Mouse (Mus musculus) limb, embryonic 14.5 days (tissue): Measurements from ENCODE around the gene Krt9. TPM values are rescaled to one million over a fixed set of nuclear protein-coding genes. Genes with fewer than 3 reads are reported as not detected.

Experiments used
- ATAC-seq: fragments of 200-750 bp; cut with Nextera tagmentation; 2 replicates; pipeline ENCODE4 v1.8.0; 2017; ENCODE audit warnings: low read depth, moderate number of reproducible peaks, moderate TSS enrichment; ENCODE audit not compliant: low FRiP score
- DNase-seq: peaks from one replicate; pipeline ENCODE4 v3.0.0-alpha.2; 2015; ENCODE audit warnings: low spot score
- H3K27ac ChIP-seq: fragments of 300-500 bp; sonication (generic); replicated peaks from 2 replicates; pipeline ENCODE4 v1.5.1; 2014; ENCODE audit warnings: low read depth, mild to moderate bottlenecking, low read length, moderate library complexity, mixed read lengths
- H3K27me3 ChIP-seq: fragments of 300-500 bp; sonication (generic); 2 replicates; pipeline ENCODE4 v1.6.1; 2014; ENCODE audit warnings: low read length, mixed read lengths; ENCODE audit not compliant: control insufficient read depth, insufficient read depth
- H3K36me3 ChIP-seq: fragments of 300-500 bp; sonication (generic); 2 replicates; pipeline ENCODE4 v1.6.1; 2014; ENCODE audit warnings: mild to moderate bottlenecking, low read length, moderate library complexity, mixed read lengths; ENCODE audit not compliant: control insufficient read depth, insufficient read depth
- H3K4me1 ChIP-seq: fragments of 300-500 bp; sonication (generic); 2 replicates; pipeline ENCODE4 v1.6.1; 2014; ENCODE audit warnings: antibody characterized with exemption, low read length, mixed read lengths; ENCODE audit not compliant: control insufficient read depth, insufficient read depth
- H3K4me2 ChIP-seq: fragments of 300-500 bp; sonication (generic); replicated peaks from 2 replicates; pipeline ENCODE4 v1.6.1; 2014; ENCODE audit warnings: low read depth, mild to moderate bottlenecking, low read length, moderate library complexity; ENCODE audit not compliant: severe bottlenecking
- H3K4me3 ChIP-seq: fragments of 300-500 bp; sonication (generic); replicated peaks from 2 replicates; pipeline ENCODE4 v1.5.1; 2014; ENCODE audit warnings: low read length
- H3K9ac ChIP-seq: fragments of 300-500 bp; sonication (generic); 2 replicates; pipeline ENCODE4 v1.6.1; 2014; ENCODE audit warnings: mild to moderate bottlenecking, low read depth, low read length, moderate library complexity; ENCODE audit not compliant: severe bottlenecking
- H3K9me3 ChIP-seq: fragments of 300-500 bp; sonication (generic); 2 replicates; pipeline ENCODE4 v1.6.1; 2016; ENCODE audit warnings: low read length; ENCODE audit not compliant: control insufficient read depth
- POLR2A ChIP-seq: fragments of 200-500 bp; IDR thresholded peaks from 2 replicates; pipeline ENCODE4 v1.8.0; 2012; ENCODE audit warnings: inconsistent platforms, mild to moderate bottlenecking, moderate library complexity, borderline replicate concordance; ENCODE audit not compliant: insufficient read depth, insufficient read length; ENCODE audit errors: extremely low read depth
- WGBS: fragments of 180-500 bp; shearing (Covaris S2); extraction: QIAGEN DNeasy Blood & Tissue Kit; methylation state at CpG from one replicate; pipeline ENCODE4 v1.1.7; 2014; 5-methylcytosine and 5-hydroxymethylcytosine counted together
- polyA plus RNA-seq, 2 experiments: library from polyadenylated mRNA; depleted of rRNA in 1 of 2; stranded (reverse) in 1 of 2; unstranded in 1 of 2; fragments of >200 nt; fragmentation: Nextera tagmentation in 1 of 2; extraction: Ambion mirVana in 1 of 2; gene quantifications; 2 replicates each; pipeline versions ENCODE4 v1.2.1 to v1.2.3; 2012 to 2014

Krt9 gene
- polyA plus RNA-seq, 2 experiments: 0.39 TPM; not detected in 1

DNA sequence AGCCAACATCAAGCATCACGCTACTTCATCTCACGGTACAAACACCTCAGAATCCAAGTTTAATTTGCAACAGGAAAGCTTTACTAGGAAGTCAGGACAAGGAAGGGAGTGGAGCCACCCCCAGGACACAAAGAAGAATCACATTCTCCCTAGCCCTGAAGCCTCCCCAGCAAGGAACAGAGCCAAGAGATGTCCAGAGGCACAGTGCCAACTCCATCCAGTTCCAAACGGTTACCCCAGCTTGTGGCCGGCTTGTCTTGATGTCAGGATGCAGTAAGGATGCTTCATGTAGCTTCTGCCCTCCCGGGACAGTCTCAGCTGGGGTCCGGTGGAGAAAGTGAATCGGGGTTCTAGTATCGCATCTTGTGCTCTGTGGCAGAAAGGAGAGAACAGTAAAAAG is 6.3 kb downstream of the Krt9 start:
- H3K27ac ChIP-seq: no peak overlapping the region
- H3K4me3 ChIP-seq: no peak overlapping the region
- no peak for DNase-seq
- no peaks in the 10 kb centered on the region for H3K36me3 ChIP-seq
- no peaks in the 10 kb centered on the region for H3K27me3 ChIP-seq
- H3K9me3 ChIP-seq: no peaks in the 10 kb centered on the region
- ATAC-seq: no peak
- no peak overlapping the region for H3K4me2 ChIP-seq
- H3K4me1 ChIP-seq: no peaks in the 10 kb centered on the region
- no peak for TF ChIP-seq POLR2A
- H3K9ac ChIP-seq: no peak overlapping the region
- 83% methylated on average over 8 of the region's 8 CpGs for WGBS

DNA sequence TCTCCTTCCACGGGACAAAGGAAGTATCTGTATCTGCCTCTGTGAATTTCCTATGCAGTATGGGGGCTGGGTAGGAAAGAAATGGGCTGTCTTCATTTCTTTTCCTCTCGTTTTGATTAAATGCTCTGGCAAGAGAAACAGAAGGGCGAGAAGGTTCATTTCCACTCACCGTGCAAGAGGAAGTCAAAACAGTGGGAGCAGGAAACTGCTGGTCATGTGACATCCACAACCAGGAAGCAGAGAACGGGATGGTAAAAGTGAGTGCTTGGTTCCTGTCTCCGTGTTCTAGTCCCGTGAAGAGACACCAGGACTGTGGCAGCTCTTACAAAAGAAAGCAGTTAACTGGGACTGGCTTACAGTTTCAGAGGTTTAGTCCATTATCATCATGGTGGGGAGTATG is 11.3 kb downstream of the Krt9 start:
- Histone ChIP-seq H3K4me3 (no peak overlapping the region), H3K9me3 (no peaks in the 10 kb centered on the region), H3K27ac (no peak overlapping the region), H3K4me1 (no peaks in the 10 kb centered on the region), H3K36me3 (no peaks in the 10 kb centered on the region), H3K4me2 (no peak overlapping the region), H3K9ac (no peak overlapping the region), H3K27me3 (no peaks in the 10 kb centered on the region)
- 82% methylated on average over 7 of the region's 7 CpGs for WGBS
- ATAC-seq (no peak), DNase-seq (no peak)
- TF ChIP-seq POLR2A: no peak

GRCm38 (mm10) chr11:100179260-100179659 is 13.8 kb downstream of the Krt9 start:
- TF ChIP-seq POLR2A: no peak
- WGBS: 70% methylated on average over 3 of the region's 3 CpGs

GRCm38 (mm10) chr11:100178307-100178706 is 14.7 kb downstream of the Krt9 start:
- ATAC-seq (no peak), DNase-seq (no peak)
- no peak for TF ChIP-seq POLR2A
- no peak overlapping the region for H3K27ac ChIP-seq
- H3K4me3 ChIP-seq: no peak overlapping the region
- H3K9me3 ChIP-seq: no peaks in the 10 kb centered on the region
- no peaks in the 10 kb centered on the region for H3K4me1 ChIP-seq
- H3K36me3 ChIP-seq: no peaks in the 10 kb centered on the region
- H3K9ac ChIP-seq: no peak overlapping the region
- H3K27me3 ChIP-seq: no peaks in the 10 kb centered on the region
- no peak overlapping the region for H3K4me2 ChIP-seq
- 89% methylated on average over 5 of the region's 5 CpGs for WGBS

More at GRCm38 (mm10) chr11:100179260-100179659, 13.8 kb downstream of the Krt9 start:
- Histone ChIP-seq H3K4me1 (no peaks in the 10 kb centered on the region), H3K9me3 (no peaks in the 10 kb centered on the region), H3K27ac (no peak overlapping the region), H3K4me2 (no peak overlapping the region), H3K4me3 (no peak overlapping the region), H3K27me3 (no peaks in the 10 kb centered on the region), H3K36me3 (no peaks in the 10 kb centered on the region), H3K9ac (no peak overlapping the region)
- DNase-seq (no peak), ATAC-seq (no peak)

- no peaks in the 10 kb centered on the region for H3K9me3 ChIP-seq
- H3K4me3 ChIP-seq: no peak overlapping the region
- no peaks in the 10 kb centered on the region for H3K36me3 ChIP-seq
- ATAC-seq: no peak
- no peaks in the 10 kb centered on the region for H3K27me3 ChIP-seq
- H3K27ac ChIP-seq: no peak overlapping the region
- H3K9ac ChIP-seq: no peak overlapping the region
- no peak overlapping the region for H3K4me2 ChIP-seq
- TF ChIP-seq POLR2A: no peak
- 41% methylated on average over 9 of the region's 9 CpGs for WGBS
- DNase-seq: peak; percentile 53
- H3K4me1 ChIP-seq: no peaks in the 10 kb centered on the region
Measured at GRCm38 (mm10) chr11:100176791-100177190, 16.3 kb downstream of the Krt9 start.
